Mouse (Mus musculus) adipocyte (in vitro differentiated cells): ENCODE measurements at regions not wholly inside any gene's neighbourhood (a gene's known extent, or its start where the extent isn't known, plus 50 kb on each side); places are given as distances from the start of the nearest gene placed in this dataset.
A peak's percentile ranks its signal among the peaks of the same experiment; 100 is the strongest.

ENCODE experiments used
- DNase-seq: peaks from one replicate; pipeline ENCODE4 v3.0.0-alpha.2; 2016; ENCODE audit warnings: low spot score

- no peak for DNase-seq
These were observed 690.4 kb upstream of the Msl3l2 start for GRCm38 (mm10) chr10:55416304-55416703.

GRCm38 (mm10) chr10:55416769-55417168 is 689.9 kb upstream of the Msl3l2 start:
- DNase-seq, result peak; percentile 2

- DNase-seq, result no peak
These were observed 684.3 kb upstream of the Msl3l2 start for GRCm38 (mm10) chr10:55422391-55422790.

GRCm38 (mm10) chr10:55424943-55425342 is 681.8 kb upstream of the Msl3l2 start:
- no peak for DNase-seq
